Mouse (Mus musculus) embryonic stem cell, embryonic (primary cell): Measurements from ENCODE around the gene Tmem63c.

ENCODE experiments used
- CTCF ChIA-PET, 4 experiments: fragments of 300-600 bp in 2 of 4; fragments of 350-600 bp in 2 of 4; sonication (Branson Sonifier 250); formaldehyde crosslinking; loops; one replicate each; lab custom pipeline; 2022; ENCODE audit warnings: inconsistent platforms in 2 of 4; lab: Charles Lee
- POLR2A ChIA-PET, 4 experiments: fragments of 300-600 bp in 2 of 4; fragments of 350-600 bp in 2 of 4; sonication (Branson Sonifier 250); formaldehyde crosslinking; loops; one replicate each; lab custom pipeline; 2022; ENCODE audit warnings: antibody characterized with exemption in 4 of 4, inconsistent platforms in 1 of 4; lab: Charles Lee

The Tmem63c gene

DNA sequence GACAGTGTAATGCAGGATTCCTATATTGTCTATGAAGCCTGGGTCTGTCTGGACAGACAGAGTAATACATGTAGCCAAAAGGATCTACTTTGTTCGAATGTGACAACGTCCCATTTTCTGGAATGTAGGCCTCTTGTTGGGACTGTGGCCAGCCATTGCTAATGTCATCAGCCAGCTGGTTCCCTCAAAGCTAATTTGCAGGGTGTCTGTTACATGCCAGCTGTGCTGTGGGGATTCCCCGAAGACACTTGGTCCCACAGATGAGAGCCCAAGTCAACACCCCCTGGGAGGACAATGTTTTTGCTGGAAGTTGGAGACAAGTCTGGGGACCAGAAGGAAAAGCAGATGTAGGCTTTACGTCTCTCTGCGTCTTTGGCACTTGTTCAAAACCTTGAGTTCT, 45.3 kb downstream of the Tmem63c start:
- ChIA-PET CTCF (interaction anchor here in 2 of 4 experiments (0.5 to 2.2 kb wide), 3 partner anchors 13 to 341 kb away, joined by 5 to 10 read pairs (median 5); no protein-coding TSS in a partner anchor), POLR2A (no interaction called here)

DNA sequence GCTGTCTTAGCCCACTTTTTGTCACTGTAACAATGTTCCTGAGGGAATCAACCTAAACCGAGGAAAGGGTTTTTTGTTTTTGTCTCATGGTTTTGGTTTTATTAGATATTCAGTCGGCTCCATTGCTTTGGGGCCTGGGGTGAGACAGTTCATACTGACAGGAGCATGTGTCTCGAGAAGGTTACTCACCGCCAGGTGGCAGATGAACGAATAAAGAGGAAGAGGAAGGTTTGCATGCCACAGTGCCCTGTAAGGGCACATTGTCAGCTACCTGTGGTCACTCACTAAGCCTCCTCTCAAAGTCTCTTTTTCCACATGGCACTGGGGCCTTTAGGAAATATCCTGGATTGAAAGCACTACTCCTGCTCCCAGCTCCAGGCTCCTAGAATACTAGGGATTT, 49.4 kb downstream of the Tmem63c start:
- ChIA-PET CTCF (interaction anchor here in 2 of 4 experiments (1.1 to 1.3 kb wide), 2 partner anchors 10 to 18 kb away, joined by 3 to 4 read pairs; no protein-coding TSS in a partner anchor), POLR2A (interaction anchor here in 1 of 4 experiments (0.6 kb wide), 1 partner anchor 111 kb away, joined by 4 read pairs; no protein-coding TSS in a partner anchor)

DNA sequence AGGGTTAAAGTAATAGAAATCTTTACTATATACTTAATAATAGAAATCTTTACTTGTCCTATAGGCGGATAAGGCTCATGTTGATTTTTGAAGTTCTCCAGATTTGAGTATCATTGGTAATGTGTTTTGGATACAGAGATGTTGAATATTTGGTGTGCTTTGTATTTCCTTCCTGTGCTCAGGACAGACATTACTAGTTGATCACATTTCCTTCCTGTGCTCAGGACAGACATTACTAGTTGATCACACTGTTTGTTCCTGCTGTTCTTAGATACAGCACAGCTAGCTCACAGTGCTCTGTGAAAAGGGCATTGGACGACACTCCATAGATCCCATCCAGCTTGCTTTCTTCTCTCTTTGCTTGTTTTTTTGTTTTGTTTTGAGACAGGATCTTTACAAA, 55.5 kb downstream of the Tmem63c start:
- POLR2A ChIA-PET, result no interaction called here
- CTCF ChIA-PET, result interaction anchor here in 1 of 4 experiments (1.1 kb wide), 1 partner anchor 12 kb away, joined by 3 read pairs; no protein-coding TSS in a partner anchor

DNA sequence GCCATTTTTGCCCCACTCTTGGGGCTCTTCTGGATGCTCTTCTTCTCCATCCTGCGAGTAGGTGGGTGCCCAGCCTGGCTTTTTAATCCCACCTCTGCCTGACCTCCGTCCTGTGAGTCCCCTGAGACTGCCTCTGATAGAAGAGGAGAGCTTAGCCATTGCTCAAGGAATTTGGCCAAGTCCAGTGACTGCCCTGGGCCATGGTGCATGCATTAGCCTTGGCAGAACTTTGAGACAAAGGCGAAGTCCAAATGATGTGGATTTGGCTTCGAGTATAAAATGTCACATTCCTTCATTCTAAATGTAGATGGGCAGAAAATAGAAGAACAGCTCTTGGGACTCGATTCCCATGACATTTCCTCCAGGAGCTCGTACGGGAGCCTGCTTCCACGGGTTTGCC, 61.7 kb downstream of the Tmem63c start:
- ChIA-PET CTCF (interaction anchor here in 2 of 4 experiments (0.6 to 0.9 kb wide), 2 partner anchors 367 to 680 kb away, joined by 3 to 4 read pairs; no protein-coding TSS in a partner anchor), POLR2A (interaction anchor here in 1 of 4 experiments (1.0 to 1.5 kb wide), 2 partner anchors 15 to 56 kb away, joined by 3 to 4 read pairs; no protein-coding TSS in a partner anchor)

DNA sequence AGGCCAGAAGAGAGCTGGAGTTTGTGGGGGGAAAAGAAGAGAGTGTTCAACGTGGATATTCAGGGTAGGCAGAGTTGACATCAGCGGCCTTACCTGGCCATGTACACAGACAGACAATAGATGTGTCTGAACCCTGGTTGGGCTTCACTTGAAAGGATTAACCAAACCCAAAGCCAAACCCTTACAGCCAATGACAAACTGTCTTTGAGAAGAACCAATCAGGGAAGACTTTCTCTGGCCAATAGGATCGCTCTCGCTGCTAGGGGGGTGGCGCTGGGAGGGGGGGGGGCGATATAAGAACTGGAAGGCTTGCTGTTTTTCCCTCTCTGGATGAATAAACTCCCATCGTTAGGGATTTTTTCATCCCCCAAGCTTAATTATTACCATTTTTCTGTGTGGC, 66.1 kb downstream of the Tmem63c start:
- POLR2A ChIA-PET, result interaction anchor here in 2 of 4 experiments (1.0 to 1.3 kb wide), 2 partner anchors 14 kb away, joined by 4 to 6 read pairs; no protein-coding TSS in a partner anchor
- CTCF ChIA-PET, result interaction anchor here in 1 of 4 experiments (0.7 kb wide), 1 partner anchor 93 kb away, joined by 3 read pairs; no protein-coding TSS in a partner anchor

- CTCF ChIA-PET, result interaction anchor here (0.5 to 1.8 kb wide), 37 partner anchors 9 to 755 kb away, joined by 3 to 22 read pairs (median 3); partner anchors contain the start of genes Ngb (in 3 of the 4) and Pomt2 (in 1 of the 4)
These were observed 67.2 kb downstream of the Tmem63c start for GRCm38 (mm10) chr12:87088331-87088730.

GRCm38 (mm10) chr12:87089255-87089654, 68.1 kb downstream of the Tmem63c start:
- CTCF ChIA-PET, result interaction anchor here (0.5 to 1.8 kb wide), 10 partner anchors 9 to 503 kb away, joined by 3 to 8 read pairs (median 4); partner anchors contain the start of gene Ngb (in 1 of the 4)
- POLR2A ChIA-PET, result interaction anchor here (0.5 to 1.9 kb wide), 8 partner anchors 12 to 342 kb away, joined by 3 to 7 read pairs (median 3); partner anchors contain the start of genes Cipc (in 1 of the 4), Ngb (in 1 of the 4) and Pomt2 (in 1 of the 4)

More at GRCm38 (mm10) chr12:87088331-87088730, 67.2 kb downstream of the Tmem63c start:
- POLR2A ChIA-PET, result interaction anchor here in 3 of 4 experiments (0.8 to 1.9 kb wide), 6 partner anchors 13 to 240 kb away, joined by 3 to 7 read pairs (median 4); partner anchors contain the start of genes Ngb (in 1 of the 3) and Pomt2 (in 1 of the 3)

DNA sequence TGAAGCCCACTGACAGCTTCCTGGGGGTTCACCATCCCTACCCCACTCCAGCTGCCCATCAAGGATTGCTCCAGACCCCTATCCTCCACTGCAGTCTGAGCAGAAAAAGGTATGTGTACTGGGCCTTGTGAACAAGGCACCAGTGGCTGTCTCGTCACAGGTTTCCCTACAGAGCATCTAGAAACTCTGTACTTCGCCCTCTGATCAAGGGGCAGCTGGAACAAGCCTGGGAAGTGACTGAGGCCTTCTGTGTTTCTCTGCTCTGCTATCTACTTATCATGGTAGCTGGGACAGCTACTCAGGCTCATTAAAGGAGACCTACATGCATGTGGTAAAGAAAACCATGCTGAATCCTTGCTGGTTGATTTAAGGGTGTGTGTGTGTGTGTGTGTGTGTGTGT, 68.6 kb downstream of the Tmem63c start:
- POLR2A ChIA-PET, result interaction anchor here in 2 of 4 experiments (0.5 to 1.9 kb wide), 4 partner anchors 12 to 239 kb away, joined by 3 to 7 read pairs (median 4); partner anchors contain the start of genes Cipc (in 1 of the 2) and Ngb (in 1 of the 2)

DNA sequence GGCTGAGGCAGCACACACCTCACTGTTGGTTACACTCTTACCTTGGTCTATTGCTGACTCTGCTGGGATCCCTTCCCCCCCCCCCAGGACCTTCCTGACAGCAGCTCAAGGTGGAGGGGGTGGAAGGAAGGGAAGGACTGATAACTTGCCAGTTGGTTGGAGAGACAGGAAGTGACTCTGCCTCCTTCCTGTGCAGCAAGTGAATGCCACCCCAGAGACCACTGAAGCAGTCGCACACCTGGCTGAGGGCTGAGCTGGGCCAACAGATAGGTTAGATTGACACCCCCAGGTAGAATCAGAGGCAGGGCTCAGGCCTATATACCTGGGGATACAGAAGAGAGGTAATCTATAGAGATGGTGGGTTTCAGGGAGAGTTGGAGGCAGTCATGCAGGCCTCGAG, 70.8 kb downstream of the Tmem63c start:
- CTCF ChIA-PET, result interaction anchor here in 2 of 4 experiments (0.6 to 1.4 kb wide), 2 partner anchors 10 to 92 kb away, joined by 6 to 10 read pairs; partner anchors contain the start of gene Ngb (in 1 of the 2)

More for the DNA sequence above, 68.6 kb downstream of the Tmem63c start:
- CTCF ChIA-PET, result interaction anchor here in 2 of 4 experiments (0.5 to 1.8 kb wide), 4 partner anchors 37 to 503 kb away, joined by 4 to 8 read pairs (median 5); no protein-coding TSS in a partner anchor

DNA sequence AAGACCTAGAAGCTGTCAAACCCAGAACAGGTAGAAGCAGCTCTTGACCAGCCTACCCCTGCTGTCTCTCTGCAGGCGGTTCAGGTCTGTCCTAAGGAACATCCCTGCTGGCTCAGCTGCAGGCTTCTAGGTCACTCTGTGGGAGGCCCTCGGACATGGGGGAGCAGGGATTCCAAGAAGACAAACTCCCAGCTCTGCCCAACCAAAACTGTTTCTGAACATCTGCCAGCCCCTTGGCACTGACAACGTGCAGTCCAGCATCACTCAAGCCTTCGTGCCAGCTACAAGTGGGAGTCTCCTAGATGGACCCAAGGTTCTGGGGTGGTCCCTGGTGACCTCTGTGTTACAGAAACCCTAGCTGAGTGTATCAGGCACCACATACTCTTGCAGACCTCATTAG, 72.1 kb downstream of the Tmem63c start:
- POLR2A ChIA-PET, result interaction anchor here in 2 of 4 experiments (1.0 to 1.3 kb wide), 2 partner anchors 8 to 9 kb away, joined by 3 to 4 read pairs; no protein-coding TSS in a partner anchor

More for the DNA sequence above, 70.8 kb downstream of the Tmem63c start:
- POLR2A ChIA-PET, result interaction anchor here in 2 of 4 experiments (1.0 to 1.3 kb wide), 2 partner anchors 10 to 56 kb away, joined by 3 to 4 read pairs; partner anchors contain the start of gene Pomt2 (in 1 of the 2)

DNA sequence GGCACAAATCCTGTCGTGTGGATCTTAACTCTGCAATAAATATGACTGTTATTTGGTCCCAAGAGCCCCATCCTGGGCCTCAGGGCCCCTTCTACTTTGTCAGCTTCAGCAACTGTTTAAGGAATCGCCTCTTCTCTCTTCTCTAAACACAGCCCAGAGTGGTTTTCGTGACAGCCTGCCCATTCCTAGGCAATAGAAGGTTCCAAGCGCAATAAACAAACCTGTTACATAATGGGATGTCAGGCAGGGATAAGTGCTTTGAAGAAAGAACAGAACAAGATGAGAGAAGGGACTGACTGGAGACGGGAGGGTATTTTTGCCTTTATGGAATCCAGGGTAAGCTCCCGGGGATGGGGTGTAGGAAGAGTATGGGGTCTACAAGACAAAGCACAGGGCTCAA, 72.5 kb downstream of the Tmem63c start:
- CTCF ChIA-PET, result interaction anchor here in 2 of 4 experiments (0.6 to 0.9 kb wide), 3 partner anchors 41 to 378 kb away, joined by 3 to 5 read pairs (median 4); no protein-coding TSS in a partner anchor

More for the DNA sequence above, 72.1 kb downstream of the Tmem63c start:
- CTCF ChIA-PET, result interaction anchor here in 2 of 4 experiments (0.6 to 1.4 kb wide), 4 partner anchors 9 to 378 kb away, joined by 3 to 6 read pairs (median 4); partner anchors contain the start of gene Ngb (in 1 of the 2)

GRCm38 (mm10) chr12:87100331-87100730, 79.2 kb downstream of the Tmem63c start:
- ChIA-PET POLR2A (no interaction called here), CTCF (no interaction called here)

More for the DNA sequence above, 72.5 kb downstream of the Tmem63c start:
- POLR2A ChIA-PET, result interaction anchor here in 1 of 4 experiments (1.0 kb wide), 1 partner anchor 10 kb away, joined by 3 read pairs; no protein-coding TSS in a partner anchor

DNA sequence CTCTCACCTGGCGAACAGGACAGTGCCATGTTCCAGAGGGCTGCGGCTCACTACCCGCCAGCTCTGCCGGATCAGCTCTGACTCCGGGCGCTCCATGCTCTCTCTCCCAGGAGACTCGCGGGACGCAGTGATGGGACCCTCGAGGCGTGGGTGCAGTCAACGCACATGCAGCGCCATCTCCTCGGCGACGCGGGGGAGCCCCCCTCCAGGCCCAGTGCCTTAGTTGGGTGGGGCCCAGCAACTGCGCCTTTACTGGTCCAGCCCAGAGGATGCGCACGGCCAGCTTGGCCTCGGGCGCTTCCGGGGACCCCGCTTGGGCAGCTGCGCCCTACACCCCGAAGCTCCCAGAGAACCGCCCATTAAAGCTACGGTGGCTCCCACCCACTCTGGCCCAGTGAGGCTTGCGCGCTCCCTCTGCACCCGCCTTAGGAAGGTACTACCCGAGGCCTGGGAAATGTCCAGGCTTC, 81.1 kb downstream of the Tmem63c start, which contains the start of gene Ngb:
Ngb (minus strand) TSS at position 375 of the 467 bp plus-strand sequence.
- POLR2A ChIA-PET, result interaction anchor here in 2 of 4 experiments (0.7 to 1.9 kb wide), 10 partner anchors 9 to 182 kb away, joined by 3 to 10 read pairs (median 4); partner anchors contain the start of genes Gstz1 (in 1 of the 2) and Pomt2 (in 1 of the 2)
- CTCF ChIA-PET, result interaction anchor here in 3 of 4 experiments (0.5 to 1.4 kb wide), 8 partner anchors 10 to 87 kb away, joined by 3 to 8 read pairs (median 4); no protein-coding TSS in a partner anchor

- CTCF ChIA-PET, result interaction anchor here (0.5 to 1.4 kb wide), 5 partner anchors 15 to 327 kb away, joined by 3 to 5 read pairs (median 4); no protein-coding TSS in a partner anchor
- POLR2A ChIA-PET, result interaction anchor here in 1 of 4 experiments (0.7 to 1.3 kb wide), 3 partner anchors 15 to 1339 kb away, joined by 3 to 4 read pairs (median 3); no protein-coding TSS in a partner anchor
These were observed 82.3 kb downstream of the Tmem63c start for GRCm38 (mm10) chr12:87103471-87103870.

GRCm38 (mm10) chr12:87104796-87105195, 83.7 kb downstream of the Tmem63c start:
- POLR2A ChIA-PET, result interaction anchor here in 1 of 4 experiments (1.2 kb wide), 2 partner anchors 8 to 17 kb away, joined by 3 to 4 read pairs; no protein-coding TSS in a partner anchor
- CTCF ChIA-PET, result interaction anchor here in 2 of 4 experiments (0.6 to 1.4 kb wide), 4 partner anchors 16 to 702 kb away, joined by 3 to 4 read pairs (median 4); no protein-coding TSS in a partner anchor

- ChIA-PET POLR2A (no interaction called here), CTCF (interaction anchor here in 1 of 4 experiments (1.4 kb wide), 1 partner anchor 19 kb away, joined by 3 read pairs; no protein-coding TSS in a partner anchor)
These were observed 86.3 kb downstream of the Tmem63c start for GRCm38 (mm10) chr12:87107357-87107977.

DNA sequence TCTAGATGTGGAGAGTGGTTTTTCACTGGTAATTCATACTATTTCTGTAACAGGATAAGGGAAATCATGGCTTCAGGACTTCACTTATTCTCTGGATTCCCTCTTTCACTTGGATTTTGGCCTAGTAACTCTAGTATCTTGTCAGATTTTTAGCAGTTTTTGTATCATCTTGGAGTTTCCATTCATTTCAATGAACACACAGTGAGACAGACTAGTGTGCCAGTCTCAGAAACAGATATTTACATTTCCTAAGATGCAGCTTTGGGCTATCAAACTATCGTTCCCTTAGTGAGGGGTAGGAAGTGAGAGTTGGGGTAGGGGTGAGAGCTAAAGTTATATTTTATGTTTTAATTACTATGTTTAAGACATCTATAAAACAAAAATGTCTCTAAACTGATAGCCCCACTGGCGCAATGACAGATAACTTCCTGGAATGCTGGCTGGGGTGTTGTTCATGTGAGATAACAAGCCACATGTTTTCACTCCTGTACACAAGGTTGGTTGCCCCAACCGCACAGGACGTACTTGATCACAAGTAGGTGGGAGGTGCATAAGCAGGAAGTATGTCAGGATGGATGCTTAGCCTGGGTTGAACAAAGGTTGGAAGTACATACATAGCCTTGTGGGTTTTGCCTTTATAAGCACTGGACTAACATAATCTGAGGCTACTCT, 100.9 kb downstream of the Tmem63c start:
- ChIA-PET CTCF (no interaction called here), POLR2A (no interaction called here)
